8 mouse cellular contexts compared by ENCODE assay signal in genomic region chr15:99087253-99088075, GRCm38 (mm10). TPM values are rescaled to one million over a fixed set of nuclear protein-coding genes. Genes with fewer than 3 reads are reported as not detected.
DNase-seq lines count a peak whose midpoint lies in the region; ATAC-seq lines count a peak whose summit lies in the region.

TSS of gene C1ql4 (minus strand) at chr15:99087817.

- H3K4me3 ChIP-seq in lung, embryonic 16.5 days (ENCODE audit: low read length) = peak within 1 kb of the TSS; percentile 33
- peak within 1 kb of the TSS; percentile 14; the same call in 1 of the 2 replicates for H3K4me3 ChIP-seq in forebrain, embryonic 11.5 days (ENCODE audit: low read depth, low read length)
- H3K4me3 ChIP-seq in limb, embryonic 10.5 days = peak within 1 kb of the TSS; percentile 31

- no peak for ATAC-seq in lung, embryonic 16.5 days (ENCODE audit: low read depth)
- no peak for ATAC-seq in forebrain, embryonic 11.5 days (replicated peaks; ENCODE audit: low FRiP score)

- H3K9me3 ChIP-seq in lung, embryonic 16.5 days (ENCODE audit: control insufficient read depth, low read length) = no peaks in the 10 kb centered on the region
- no peaks in the 10 kb centered on the region for H3K9me3 ChIP-seq in forebrain, embryonic 11.5 days (ENCODE audit: control insufficient read depth, low read length)
- H3K9me3 ChIP-seq in limb, embryonic 10.5 days (replicated peaks) = no peaks in the 10 kb centered on the region

- no peak within 1 kb of the TSS for H3K9ac ChIP-seq in lung, embryonic 16.5 days (ENCODE audit: low read length)
- H3K9ac ChIP-seq in forebrain, embryonic 11.5 days (ENCODE audit: low read length) = no peak within 1 kb of the TSS

- peak within 1 kb of the TSS; percentile 51 for H3K4me2 ChIP-seq in lung, embryonic 16.5 days (ENCODE audit: low read depth, low read length)
- H3K4me2 ChIP-seq in forebrain, embryonic 11.5 days (ENCODE audit: low read depth, low read length, severe bottlenecking) = peak within 1 kb of the TSS; percentile 43

- H3K4me1 ChIP-seq in lung, embryonic 16.5 days (replicated peaks; ENCODE audit: control insufficient read depth, insufficient read depth, low read length) = peaks cover 12% of the 10 kb centered on the region
- peaks cover 6% of the 10 kb centered on the region; the same call in 1 of the 2 replicates for H3K4me1 ChIP-seq in forebrain, embryonic 11.5 days (replicated peaks; ENCODE audit: control insufficient read depth, insufficient read depth, low read length)
- H3K4me1 ChIP-seq in limb, embryonic 10.5 days = peaks cover 33% of the 10 kb centered on the region

- 7% methylated on average over 60 of the region's 60 CpGs for WGBS in lung, embryonic 16.5 days
- WGBS in forebrain, embryonic 11.5 days = 8% methylated on average over 58 of the region's 60 CpGs
- 8% methylated on average over 60 of the region's 60 CpGs for WGBS in limb, embryonic 10.5 days

- H3K27ac ChIP-seq in lung, embryonic 16.5 days (ENCODE audit: low read length) = no peak within 1 kb of the TSS
- no peak within 1 kb of the TSS for H3K27ac ChIP-seq in forebrain, embryonic 11.5 days (ENCODE audit: low read depth, low read length)
- 0 out of 2 replicates have a peak within 1 kb of the TSS, but pooled peaks have one; percentile 42 for H3K27ac ChIP-seq in limb, embryonic 10.5 days

- H3K27me3 ChIP-seq in lung, embryonic 16.5 days (ENCODE audit: control insufficient read depth, insufficient read depth, low read depth, low read length) = peaks cover 76% of the 10 kb centered on the region
- peaks cover 84% of the 10 kb centered on the region for H3K27me3 ChIP-seq in forebrain, embryonic 11.5 days (ENCODE audit: control insufficient read depth, insufficient read depth, low read length)
- H3K27me3 ChIP-seq in limb, embryonic 10.5 days (ENCODE audit: low read depth, poor library complexity, severe bottlenecking) = peaks cover 100% of the 10 kb centered on the region

- intact Hi-C loops in gastrocnemius, postnatal 36 days (cut with DNase I) = loop anchor here (5.0 kb wide), 1 partner anchor 35 kb away; no protein-coding TSS in a partner anchor

- H3K36me3 ChIP-seq in lung, embryonic 16.5 days (ENCODE audit: control insufficient read depth, insufficient read depth, low read length) = peaks cover 8% of the 10 kb centered on the region
- H3K36me3 ChIP-seq in forebrain, embryonic 11.5 days (ENCODE audit: control insufficient read depth, insufficient read depth, low read length) = peaks cover 4% of the 10 kb centered on the region; the same call in 1 of the 2 replicates
- H3K36me3 ChIP-seq in limb, embryonic 10.5 days = peaks cover 15% of the 10 kb centered on the region

- no peak for DNase-seq in lung, adult 18-20 months
- peak; percentile 74 for DNase-seq in forebrain, embryonic 11.5 days (ENCODE audit: low spot score)
- DNase-seq in limb, embryonic 10.5 days (ENCODE audit: low spot score) = peak; percentile 65
- peak; percentile 62 for DNase-seq in naive thymus-derived CD4-positive, alpha-beta T cell, adult 2 months (ENCODE audit: low read depth)
- DNase-seq in gastrocnemius, postnatal 36 days = no peak
- no peak for DNase-seq in urinary bladder, adult 18-20 months (ENCODE audit: low spot score in 2 of 2)
- DNase-seq in layer of hippocampus, adult 11-12 months (ENCODE audit: low spot score) = no peak

RNA-seq across cellular contexts. Expression of gene C1ql4, which starts in this region (rescaled TPM):
- not detected in 2 replicates for polyA plus RNA-seq in lung, embryonic 16.5 days (2015; fragmentation: Nextera tagmentation; extraction: Ambion mirVana)
- 0.12 TPM in 1 of 2 replicates, not detected in the other for polyA plus RNA-seq in forebrain, embryonic 11.5 days (2014; fragmentation: Nextera tagmentation; extraction: Ambion mirVana)
- 0.15 and 0.23 TPM in 2 replicates for polyA plus RNA-seq in limb, embryonic 10.5 days (2016; fragmentation: Nextera tagmentation; extraction: Ambion mirVana)
- not detected for total RNA-seq in gastrocnemius, postnatal 36 days (2021)

Comparison
In these comparisons a context has a peak if more than half of its experiments do, and no peak if none do; other contexts are left out.
1. Peak in DNase-seq, H3K4me3 ChIP-seq and H3K4me2 ChIP-seq in forebrain, embryonic 11.5 days; RNA of the gene not detected or under 1 TPM.
2. Peak in DNase-seq, H3K4me3 ChIP-seq and H3K27ac ChIP-seq in limb, embryonic 10.5 days; RNA of the gene not detected or under 1 TPM.